Mouse (Mus musculus) bone marrow macrophage, adult 2 months (primary cell): ENCODE results near the gene Fam234a.
"Not testable (repeated sequence)": the region's sequence is repeated elsewhere in the genome, so short reads cannot be mapped to it uniquely, and the experiment has no call there.

ENCODE experiments used
- CTCF ChIP-seq: IDR thresholded peaks from 2 replicates; pipeline ENCODE4 v1.5.1; 2012; ENCODE audit warnings: low read depth, mild to moderate bottlenecking, low read length, moderate library complexity
- POLR2A ChIP-seq: IDR thresholded peaks from 2 replicates; pipeline ENCODE4 v1.6.1; 2012; ENCODE audit warnings: mild to moderate bottlenecking, low read depth, low read length, borderline replicate concordance

DNA sequence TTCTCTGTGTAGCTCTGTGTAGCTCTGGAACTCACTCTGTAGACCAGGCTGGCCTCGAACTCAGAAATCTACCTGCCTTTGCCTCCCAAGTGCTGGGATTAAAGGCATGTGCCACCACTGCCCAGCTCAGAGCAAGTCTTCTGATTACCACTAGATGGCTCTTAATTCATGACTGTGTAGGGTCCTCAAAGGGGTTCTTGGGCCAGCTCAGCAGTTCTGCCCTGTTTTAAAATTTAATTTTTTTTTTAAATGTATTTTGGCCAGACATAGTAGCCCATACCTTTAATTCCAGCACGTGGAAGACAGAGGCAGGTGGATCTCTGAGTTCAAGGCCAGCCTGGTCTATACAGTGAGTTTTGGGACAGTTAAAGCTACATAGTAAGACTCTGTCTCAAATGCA lies 68.8 kb downstream of the Fam234a start:
- not testable (repeated sequence) for TF ChIP-seq POLR2A, CTCF
